Mouse (Mus musculus): Measurements from ENCODE around the gene Gosr1.
"Not testable (repeated sequence)": the region's sequence is repeated elsewhere in the genome, so short reads cannot be mapped to it uniquely, and the experiment has no call there.

Gene Gosr1

DNA sequence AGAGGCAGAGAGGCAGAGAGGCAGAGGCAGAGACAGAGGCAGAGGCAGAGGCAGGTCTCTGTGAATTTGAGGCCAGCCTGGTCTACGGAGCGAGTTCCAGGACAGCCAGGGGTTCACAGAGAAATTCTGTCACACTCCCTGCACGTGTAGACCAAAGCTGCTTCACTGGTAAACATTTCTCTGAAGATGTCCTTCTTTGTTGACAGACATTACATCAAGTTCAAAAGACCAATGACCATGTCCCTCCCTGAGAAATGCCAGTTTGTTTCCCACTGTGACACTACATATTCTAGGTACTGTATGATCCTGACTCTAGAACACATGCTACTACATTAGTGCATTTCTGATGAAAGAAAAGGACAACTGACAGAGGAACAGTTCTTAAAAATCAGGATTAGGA lies 32.7 kb downstream of the Gosr1 start:
- DNase-seq = no peak

- no peak for DNase-seq
Measured at GRCm38 (mm10) chr11:76728093-76728492, 35.3 kb downstream of the Gosr1 start.

DNA sequence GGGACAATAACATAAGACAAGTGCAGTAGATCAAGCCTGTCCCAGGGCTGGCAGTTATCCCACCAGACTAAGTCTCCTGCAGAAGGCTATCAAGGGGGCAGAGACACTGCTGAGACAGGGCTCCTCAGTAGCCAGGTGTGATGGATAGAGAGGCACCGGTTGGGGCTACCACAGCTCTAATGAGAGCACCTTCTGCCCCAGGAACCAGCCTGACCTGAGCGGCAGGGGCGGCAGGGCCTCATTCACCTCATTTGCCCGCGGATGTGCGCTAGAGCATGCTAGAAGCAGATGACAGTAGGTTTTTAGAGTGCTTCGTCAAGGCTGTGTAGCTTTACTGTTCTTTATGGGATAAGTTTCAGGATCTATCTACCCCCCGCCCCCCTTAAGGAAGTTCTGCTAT lies 39.5 kb downstream of the Gosr1 start:
- no peak for DNase-seq

- DNase-seq = no peak
Measured at GRCm38 (mm10) chr11:76717000-76717399, 46.4 kb downstream of the Gosr1 start.

- DNase-seq = no peak
Measured at GRCm38 (mm10) chr11:76709625-76710452, 53.5 kb downstream of the Gosr1 start.

DNA sequence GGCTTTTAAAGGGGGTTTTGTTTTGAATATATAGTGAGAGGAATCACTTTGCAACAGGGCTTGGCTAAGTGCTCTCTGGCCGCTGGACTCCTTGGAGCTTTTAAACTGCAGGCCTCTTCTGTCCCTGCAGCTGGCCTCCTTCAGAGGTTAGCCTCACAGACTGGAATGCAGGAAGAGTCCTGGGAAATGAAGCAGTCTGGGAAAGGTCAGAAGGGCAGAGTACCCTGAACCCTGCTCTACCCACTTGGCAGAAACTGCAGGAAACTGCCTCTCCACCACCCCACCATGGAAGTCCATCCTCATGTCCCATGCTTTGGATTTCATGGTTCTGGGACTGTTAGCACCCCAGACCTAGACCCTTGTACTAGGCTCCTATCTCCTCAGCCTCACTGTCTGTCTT lies 54.5 kb downstream of the Gosr1 start:
- no peak for DNase-seq

GRCm38 (mm10) chr11:76708066-76708465 lies 55.3 kb downstream of the Gosr1 start:
- DNase-seq = no peak

DNA sequence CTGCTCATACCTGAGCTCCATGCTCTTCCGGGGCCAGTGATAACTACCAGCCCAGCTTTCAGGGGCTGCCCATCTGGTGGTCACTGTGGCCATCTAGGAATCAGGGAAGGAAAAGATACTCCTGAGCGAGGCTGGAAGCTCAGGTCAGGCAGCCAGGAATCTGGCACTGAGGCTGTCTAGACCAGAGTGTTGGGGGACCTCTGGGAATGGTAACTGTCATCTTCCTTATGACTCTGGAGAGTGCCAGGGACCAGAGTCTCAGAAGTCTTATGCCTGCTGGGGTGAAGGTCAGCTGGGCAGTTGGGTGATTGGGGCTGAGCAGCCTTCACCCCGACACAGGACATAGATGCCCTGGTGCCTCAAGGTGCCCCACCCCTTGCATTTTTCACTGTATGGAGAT lies 55.7 kb downstream of the Gosr1 start:
- DNase-seq = no peak

DNA sequence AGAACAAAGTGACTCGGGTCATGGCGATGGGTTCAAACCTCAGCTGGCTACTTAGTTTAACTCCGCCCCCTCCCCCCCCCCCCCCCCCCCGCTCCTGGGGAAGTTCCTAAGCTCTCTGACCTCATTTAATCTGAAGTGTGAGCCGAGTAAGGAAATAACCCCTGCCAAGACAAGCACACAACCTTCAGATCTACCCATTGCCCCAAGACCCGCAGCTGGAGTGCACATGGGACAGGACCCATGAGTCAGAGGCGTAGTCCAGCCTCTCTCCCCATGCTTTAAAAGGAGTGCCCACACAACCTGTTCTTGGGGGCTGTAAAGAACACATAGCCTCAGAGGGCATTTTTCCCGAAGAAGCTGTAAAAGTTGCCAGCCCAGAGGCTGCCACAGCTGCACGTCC lies 63.8 kb downstream of the Gosr1 start:
- DNase-seq = no peak

- DNase-seq = no peak
Measured at GRCm38 (mm10) chr11:76695810-76696209, 67.6 kb downstream of the Gosr1 start.

GRCm38 (mm10) chr11:76692096-76692495 lies 71.3 kb downstream of the Gosr1 start:
- no peak for DNase-seq

GRCm38 (mm10) chr11:76685604-76686003 lies 77.8 kb downstream of the Gosr1 start:
- no peak for DNase-seq

DNA sequence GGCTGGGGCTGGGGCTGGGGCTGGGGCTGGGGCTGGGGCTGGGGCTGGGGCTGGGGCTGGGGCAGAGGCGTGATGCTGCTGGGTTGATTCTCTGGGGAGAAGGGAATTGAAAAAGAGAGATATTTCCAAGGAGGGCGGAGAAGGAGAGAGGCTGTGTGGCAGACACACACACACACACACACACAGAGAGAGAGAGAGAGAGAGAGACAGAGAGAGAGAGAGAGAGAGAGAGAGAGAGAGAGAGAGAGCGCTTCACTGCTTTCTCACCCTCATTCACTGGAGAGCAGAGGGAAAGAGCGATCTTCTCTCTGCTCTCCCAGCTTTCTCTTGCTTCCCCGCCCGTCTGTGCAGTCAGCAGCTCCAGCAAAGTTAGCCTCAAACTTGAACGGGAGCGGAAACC lies 83.9 kb downstream of the Gosr1 start, which contains the start of gene Trarg1:
Gene Trarg1, plus strand, starts transcription at position 301 of the 400 bp plus-strand sequence.
- DNase-seq = not testable (repeated sequence)
